Comparison of ENCODE assay signal across 28 mouse cellular contexts in the genomic region with DNA sequence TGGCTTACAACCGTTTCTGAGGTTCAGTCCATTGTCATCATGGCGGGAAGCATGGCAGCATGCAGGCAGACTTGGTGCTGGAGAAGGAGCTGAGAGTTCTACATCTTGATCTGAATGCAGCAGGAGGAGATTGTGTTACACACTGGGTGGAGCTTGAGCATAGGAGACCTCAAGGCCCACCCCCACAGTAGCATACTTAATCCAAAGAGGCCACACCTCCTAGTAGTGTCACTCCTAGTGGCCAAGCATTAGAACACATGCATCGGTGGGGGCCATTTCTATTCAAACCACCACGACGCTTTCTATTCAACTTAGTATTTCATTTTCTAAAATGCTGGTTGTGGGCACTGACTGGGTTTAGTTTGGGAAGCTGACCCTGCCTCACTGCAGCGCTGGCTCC.
A peak's percentile ranks its signal among the peaks of the same experiment; 100 is the strongest.
DNase-seq lines count a peak whose midpoint lies in the region; ATAC-seq and TF ChIP-seq lines count a peak whose summit lies in the region.
"Had no signal": no experiment of that assay in that cellular context is flagged by ENCODE, and none has a peak within 500 bp of the region (broad histone marks: within the 10 kb centered on the region; RNA-seq: fewer than 3 reads in every experiment).

No protein-coding gene starts in this region.

- DNase-seq in hindbrain, postnatal 0 days (ENCODE audit: low spot score), result no peak
- no peak for DNase-seq in midbrain, postnatal 0 days (ENCODE audit: low spot score)
- DNase-seq in midbrain, embryonic 14.5 days, result no peak
- peak; percentile 96 for DNase-seq in R1 (ENCODE audit: low read depth, low spot score)
- DNase-seq in urinary bladder, postnatal 36 days (ENCODE audit: low spot score in 2 of 2), result no peak
- no peak for DNase-seq in right cerebral cortex, adult 18-20 months
- DNase-seq: adrenal gland, adult 8-10 months; cerebellum, adult 2 months; cerebellum, postnatal 25 days; forebrain, postnatal 0 days; gastrocnemius, postnatal 14 days; heart, adult 11 months; heart, postnatal 10 days; kidney, adult 2 months; kidney, postnatal 10 days; liver, embryonic 13.5 days; lung, adult 2 months; lung, postnatal 14 days; right cerebral cortex, postnatal 14 days; spleen, adult 18-20 months; thymus, postnatal 25 days had no signal

- no peak overlapping the region for H3K4me2 ChIP-seq in hindbrain, postnatal 0 days (ENCODE audit: low read depth, low read length)
- no peak overlapping the region for H3K4me2 ChIP-seq in hindbrain, embryonic 12.5 days (replicated peaks)
- H3K4me2 ChIP-seq in midbrain, postnatal 0 days (ENCODE audit: low read depth, low read length, poor library complexity, severe bottlenecking), result no peak overlapping the region
- no peak overlapping the region for H3K4me2 ChIP-seq in midbrain, embryonic 14.5 days (ENCODE audit: low read length)
- H3K4me2 ChIP-seq: heart, embryonic 12.5 days; limb, embryonic 13.5 days; liver, embryonic 13.5 days had no signal

- H3K27me3 ChIP-seq in hindbrain, postnatal 0 days (ENCODE audit: insufficient read depth, low read length), result no peaks in the 10 kb centered on the region
- no peaks in the 10 kb centered on the region; the same call in 1 of the 2 replicates for H3K27me3 ChIP-seq in hindbrain, embryonic 12.5 days
- no peaks in the 10 kb centered on the region for H3K27me3 ChIP-seq in midbrain, postnatal 0 days (ENCODE audit: insufficient read depth, low read length)
- H3K27me3 ChIP-seq in midbrain, embryonic 14.5 days (ENCODE audit: control insufficient read depth, insufficient read depth, low read length), result no peaks in the 10 kb centered on the region
- H3K27me3 ChIP-seq: heart, embryonic 12.5 days; limb, embryonic 13.5 days; liver, embryonic 13.5 days had no signal

- no peak overlapping the region for H3K4me3 ChIP-seq in hindbrain, postnatal 0 days (ENCODE audit: low read length)
- no peak overlapping the region for H3K4me3 ChIP-seq in hindbrain, embryonic 12.5 days
- H3K4me3 ChIP-seq in midbrain, postnatal 0 days (ENCODE audit: low read depth, low read length), result no peak overlapping the region
- no peak overlapping the region for H3K4me3 ChIP-seq in midbrain, embryonic 14.5 days (replicated peaks; ENCODE audit: low read depth, low read length)
- H3K4me3 ChIP-seq: heart, embryonic 12.5 days; limb, embryonic 13.5 days; liver, embryonic 13.5 days had no signal

- WGBS in hindbrain, postnatal 0 days, result 71% methylated on average over 6 of the region's 6 CpGs
- 77% methylated on average over 6 of the region's 6 CpGs for WGBS in hindbrain, embryonic 12.5 days
- WGBS in midbrain, postnatal 0 days, result 69% methylated on average over 6 of the region's 6 CpGs
- 68% methylated on average over 6 of the region's 6 CpGs for WGBS in midbrain, embryonic 14.5 days

- no peak overlapping the region for H3K27ac ChIP-seq in hindbrain, postnatal 0 days
- H3K27ac ChIP-seq in hindbrain, embryonic 12.5 days, result no peak overlapping the region
- no peak overlapping the region for H3K27ac ChIP-seq in midbrain, postnatal 0 days (ENCODE audit: low read depth, low read length)
- H3K27ac ChIP-seq in midbrain, embryonic 14.5 days (replicated peaks; ENCODE audit: low read depth, low read length), result no peak overlapping the region
- H3K27ac ChIP-seq: limb, embryonic 13.5 days; liver, embryonic 13.5 days had no signal

- no peaks in the 10 kb centered on the region for H3K9me3 ChIP-seq in hindbrain, postnatal 0 days (ENCODE audit: low read length)
- H3K9me3 ChIP-seq in hindbrain, embryonic 12.5 days (replicated peaks), result no peaks in the 10 kb centered on the region
- no peaks in the 10 kb centered on the region for H3K9me3 ChIP-seq in midbrain, postnatal 0 days (ENCODE audit: low read length)
- no peaks in the 10 kb centered on the region for H3K9me3 ChIP-seq in midbrain, embryonic 14.5 days (ENCODE audit: control insufficient read depth, low read length)
- H3K9me3 ChIP-seq: heart, embryonic 12.5 days; limb, embryonic 13.5 days; liver, embryonic 13.5 days had no signal

- no peak for ATAC-seq in hindbrain, postnatal 0 days
- no peak for ATAC-seq in hindbrain, embryonic 12.5 days (ENCODE audit: low FRiP score)
- no peak for ATAC-seq in midbrain, postnatal 0 days (ENCODE audit: low FRiP score)
- no peak for ATAC-seq in midbrain, embryonic 14.5 days (ENCODE audit: low FRiP score, low TSS enrichment)
- ATAC-seq: activated CD4-positive, CD25-positive, alpha-beta regulatory T cell, adult 4 months; forebrain, postnatal 0 days; inflammation-experienced regulatory T-cells, adult 6 months; Patski had no signal

- TF ChIP-seq CTCF in hindbrain, postnatal 0 days (IDR thresholded peaks at IDR 0.05; ENCODE audit: low read depth), result peak; percentile 36; the same call in 1 of the 2 replicates
- TF ChIP-seq CTCF in midbrain, postnatal 0 days (IDR thresholded peaks at IDR 0.05), result peak; percentile 36

- H3K4me1 ChIP-seq in hindbrain, postnatal 0 days (ENCODE audit: insufficient read depth, low read length), result peaks cover under 1% of the 10 kb centered on the region; the same call in 1 of the 2 replicates
- H3K4me1 ChIP-seq in hindbrain, embryonic 12.5 days, result peaks cover 41% of the 10 kb centered on the region
- H3K4me1 ChIP-seq in midbrain, postnatal 0 days (ENCODE audit: insufficient read depth, low read length), result peaks cover under 1% of the 10 kb centered on the region; the same call in 1 of the 2 replicates
- peaks cover 17% of the 10 kb centered on the region for H3K4me1 ChIP-seq in midbrain, embryonic 14.5 days (ENCODE audit: control insufficient read depth, insufficient read depth, low read length)
- H3K4me1 ChIP-seq: liver, embryonic 13.5 days had no signal

- H3K36me3 ChIP-seq in hindbrain, postnatal 0 days (ENCODE audit: insufficient read depth, low read length), result no peaks in the 10 kb centered on the region
- H3K36me3 ChIP-seq in hindbrain, embryonic 12.5 days, result no peaks in the 10 kb centered on the region
- no peaks in the 10 kb centered on the region for H3K36me3 ChIP-seq in midbrain, postnatal 0 days (ENCODE audit: insufficient read depth, low read length)
- H3K36me3 ChIP-seq in midbrain, embryonic 14.5 days (ENCODE audit: control insufficient read depth, insufficient read depth, low read length), result no peaks in the 10 kb centered on the region
- H3K36me3 ChIP-seq: G1E; heart, embryonic 12.5 days; limb, embryonic 13.5 days; liver, embryonic 13.5 days had no signal

- no peak overlapping the region for H3K9ac ChIP-seq in hindbrain, postnatal 0 days (replicated peaks; ENCODE audit: low read length)
- no peak overlapping the region for H3K9ac ChIP-seq in hindbrain, embryonic 12.5 days
- no peak overlapping the region for H3K9ac ChIP-seq in midbrain, postnatal 0 days (replicated peaks; ENCODE audit: low read length, poor library complexity, severe bottlenecking)
- no peak overlapping the region for H3K9ac ChIP-seq in midbrain, embryonic 14.5 days (replicated peaks; ENCODE audit: low read length)
- H3K9ac ChIP-seq: forebrain, postnatal 0 days; heart, embryonic 12.5 days; limb, embryonic 13.5 days; liver, embryonic 13.5 days had no signal
